Mouse (Mus musculus): ENCODE data around the gene Slc25a20.
"Not testable (repeated sequence)": the region's sequence is repeated elsewhere in the genome, so short reads cannot be mapped to it uniquely, and the experiment has no call there.

The Slc25a20 gene

DNA sequence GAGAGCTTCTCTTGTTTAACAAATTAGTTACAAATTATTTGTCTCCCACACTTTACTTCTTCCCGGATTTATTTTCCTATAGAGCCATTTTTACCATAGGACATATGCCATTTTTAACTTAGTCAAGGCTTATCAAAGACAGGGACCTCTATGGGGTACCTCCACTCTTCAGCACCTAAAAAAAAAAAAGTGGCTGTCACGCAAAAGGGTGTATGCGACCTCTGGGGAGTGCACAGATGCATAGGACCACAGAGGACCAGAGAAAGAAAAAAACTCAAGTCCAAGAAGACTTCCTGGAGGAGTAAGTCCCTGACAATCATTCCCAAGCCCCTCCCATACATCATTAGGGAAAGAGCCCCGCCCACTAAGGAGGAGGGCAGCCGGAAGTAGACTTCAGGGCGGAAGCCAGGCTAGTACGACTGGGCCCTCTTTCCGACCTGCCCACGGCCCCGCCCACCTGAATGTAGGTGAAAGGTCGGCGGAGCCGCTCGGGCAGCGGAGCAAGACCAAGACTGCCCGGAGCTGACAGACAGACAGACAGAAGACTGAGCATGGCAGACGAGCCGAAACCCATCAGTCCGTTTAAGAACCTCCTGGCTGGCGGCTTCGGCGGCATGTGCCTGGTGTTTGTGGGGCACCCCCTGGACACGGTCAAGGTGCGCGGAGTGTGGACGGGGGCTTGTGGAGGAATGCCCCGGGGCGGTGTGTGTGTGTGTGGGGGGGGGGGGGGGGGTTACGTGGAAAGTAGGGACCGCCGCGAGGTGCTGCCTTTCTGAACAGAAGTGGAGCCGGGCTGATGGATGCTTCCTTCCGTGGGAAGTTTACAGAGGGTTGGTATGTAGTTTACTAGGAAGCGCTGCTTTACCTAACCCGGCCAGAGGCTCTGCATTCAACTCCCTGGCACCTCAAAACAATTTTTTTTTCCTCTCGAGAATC lies at the start of gene Slc25a20:
Gene Slc25a20 (plus strand): TSS at position 412 of the 936 bp plus-strand sequence.
- DNase-seq (ENCODE audit: low spot score): peak; percentile 34

DNA sequence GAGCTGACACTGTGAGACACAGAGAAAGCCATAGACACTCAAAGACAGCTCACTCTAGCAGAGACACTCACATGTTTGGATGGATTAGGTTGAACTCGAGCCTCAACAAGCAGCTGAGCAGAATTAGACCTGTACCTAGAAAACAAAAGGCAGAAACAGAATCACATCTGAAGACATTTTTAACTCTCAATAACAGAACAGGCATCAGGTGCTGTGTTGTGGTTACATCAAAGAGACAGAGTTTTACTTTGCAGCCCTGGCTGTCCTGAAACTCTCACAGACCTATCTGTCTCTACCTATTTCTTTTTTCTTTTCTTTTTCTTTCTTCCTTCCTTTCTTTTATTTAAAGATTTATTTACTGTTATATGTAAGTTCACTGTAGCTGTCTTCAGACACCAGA lies 44.6 kb upstream of the Slc25a20 start:
- no peak for DNase-seq (ENCODE audit: low spot score)

DNA sequence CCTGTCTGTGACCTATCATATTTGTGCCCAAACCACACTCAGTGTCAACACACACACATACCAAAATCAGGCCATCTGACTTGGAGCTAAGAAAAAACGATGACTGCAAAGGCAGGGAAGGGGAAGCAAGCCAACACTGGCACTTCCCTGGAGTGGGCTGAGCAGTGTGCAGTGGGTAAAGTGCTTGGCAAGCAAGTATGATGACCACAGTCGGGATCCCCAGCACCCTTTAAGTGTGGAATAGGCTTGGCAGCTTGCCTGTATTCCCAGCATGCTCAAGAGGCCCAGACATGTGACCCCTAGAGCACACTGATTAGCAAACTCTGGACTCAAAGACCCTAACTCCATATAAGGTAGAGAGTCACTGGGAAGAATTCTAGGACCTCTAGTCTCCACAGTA lies 35.4 kb upstream of the Slc25a20 start:
- no peak for DNase-seq (ENCODE audit: low spot score)

DNA sequence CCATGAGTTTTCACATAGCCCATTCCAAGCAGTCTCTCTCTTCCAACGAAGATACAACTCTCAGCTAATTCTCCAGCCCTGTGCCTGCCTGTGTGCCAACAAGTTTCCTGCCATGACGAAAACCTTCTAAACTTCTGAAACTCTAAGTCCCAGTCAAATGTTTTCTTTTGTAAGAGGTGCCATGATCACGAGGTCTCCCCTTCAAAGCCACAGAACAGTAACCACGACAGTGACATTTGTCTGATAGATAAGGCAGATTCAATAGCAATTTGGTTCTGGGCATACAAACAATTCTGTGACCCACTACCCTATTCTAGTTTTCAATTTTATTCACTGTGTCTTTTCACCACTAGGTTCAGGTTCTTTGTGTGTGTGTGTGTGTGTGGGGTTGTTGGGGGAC lies 33.7 kb upstream of the Slc25a20 start:
- DNase-seq (ENCODE audit: low spot score): no peak

DNA sequence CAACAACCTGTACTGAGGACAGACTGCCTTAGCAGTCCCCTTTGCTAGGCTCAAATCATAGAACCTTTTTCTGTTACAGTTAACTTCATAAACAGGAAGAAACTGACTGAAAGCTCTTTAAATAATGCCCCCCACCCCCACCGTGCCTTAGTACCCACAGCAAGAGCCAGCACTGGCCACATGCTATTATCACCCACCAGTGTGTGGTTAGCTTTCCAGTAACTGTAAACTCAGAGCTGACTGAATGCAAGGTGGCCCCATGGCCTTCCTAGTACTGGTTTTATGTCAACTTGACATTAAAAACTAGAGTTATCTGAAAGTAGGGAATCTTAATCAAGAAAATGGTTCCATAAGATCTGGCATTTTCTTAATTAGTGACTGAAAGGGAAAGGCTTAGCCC lies 31.2 kb upstream of the Slc25a20 start:
- no peak for DNase-seq (ENCODE audit: low spot score)

DNA sequence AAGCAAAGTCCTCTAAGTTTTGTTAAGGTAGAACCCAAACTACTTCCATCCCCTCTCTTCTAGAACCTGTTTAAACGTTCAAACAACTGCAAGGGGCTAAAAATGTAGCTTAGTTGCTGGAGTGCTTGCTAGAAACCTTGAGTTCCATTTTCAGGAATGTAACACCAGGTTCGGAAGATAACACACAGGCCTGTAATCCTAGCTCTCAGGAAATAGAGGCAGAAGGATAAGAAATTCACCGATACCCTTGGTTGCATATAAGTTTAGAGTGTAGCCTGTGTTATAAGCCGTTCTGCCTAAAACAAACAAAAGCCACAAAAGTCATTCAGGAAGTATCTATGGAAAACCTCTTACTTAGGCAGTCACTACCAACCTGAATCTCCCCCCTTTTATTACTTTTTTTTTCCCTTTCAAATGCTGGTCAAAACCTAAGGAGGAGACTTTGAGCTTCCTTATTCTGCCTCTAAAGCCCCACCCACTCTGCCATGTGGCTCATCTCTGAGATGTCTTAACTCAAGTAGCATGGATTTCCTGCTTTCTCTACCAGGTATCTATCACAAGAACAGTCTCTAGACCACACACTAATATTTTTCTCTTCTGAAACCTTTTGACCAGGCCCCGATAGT lies 30.1 kb upstream of the Slc25a20 start:
- no peak for DNase-seq (ENCODE audit: low spot score)

DNA sequence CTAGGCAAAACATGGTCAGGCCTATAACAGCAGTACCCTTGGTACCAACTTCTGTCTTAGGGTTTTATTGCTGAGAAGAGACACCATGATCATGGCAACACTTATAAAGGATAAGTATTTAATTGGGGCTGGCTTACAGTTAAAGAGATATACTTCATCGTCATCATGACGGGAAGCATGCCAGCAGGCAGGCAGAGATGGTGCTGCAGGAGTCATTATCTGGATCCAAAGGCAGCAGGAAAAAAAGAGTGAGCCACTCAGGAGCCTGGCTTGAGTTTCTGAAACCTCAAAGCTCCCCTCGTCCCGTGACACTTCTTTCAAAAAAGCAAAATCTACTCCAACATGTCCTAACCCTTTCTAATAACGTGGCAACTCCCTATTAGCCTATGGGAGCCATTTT lies 29.5 kb upstream of the Slc25a20 start:
- no peak for DNase-seq (ENCODE audit: low spot score)

DNA sequence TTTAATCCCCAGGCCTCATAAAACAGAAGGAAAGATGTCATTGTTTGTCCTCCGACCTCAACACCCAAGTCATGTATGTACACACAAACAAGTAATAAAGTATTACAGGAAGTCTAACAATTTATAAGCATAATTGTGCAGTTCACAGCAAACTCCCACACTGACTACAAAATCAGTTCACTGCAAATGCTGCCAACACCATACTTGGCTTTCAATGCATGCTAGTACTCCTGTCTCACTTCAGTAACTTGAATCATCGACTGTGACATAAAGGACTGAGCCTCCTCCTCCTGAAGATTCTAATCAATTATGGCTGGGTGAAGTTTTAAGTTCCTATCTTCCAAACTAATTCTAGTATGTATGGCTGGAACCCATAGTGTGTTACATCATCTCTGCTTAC lies 28.0 kb upstream of the Slc25a20 start:
- DNase-seq (ENCODE audit: low spot score): no peak

DNA sequence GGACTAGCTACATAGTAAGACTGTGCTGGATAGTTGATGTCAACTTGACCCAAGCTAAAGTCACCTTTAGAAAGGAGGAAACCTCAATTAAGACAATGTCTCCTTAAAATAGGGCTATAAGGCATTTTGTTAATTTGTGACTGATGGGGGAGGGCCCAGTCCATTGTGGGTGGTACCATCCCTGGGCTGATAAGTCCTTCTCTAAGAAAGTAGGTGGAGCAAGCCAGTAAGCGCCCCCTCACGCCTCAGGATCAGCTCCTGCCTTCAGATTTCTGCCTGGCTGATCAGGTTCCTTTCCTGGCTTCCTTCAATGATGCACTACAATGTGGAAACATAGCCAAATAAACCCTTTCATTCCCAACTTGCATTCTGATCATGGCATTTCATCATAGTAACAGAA lies 26.5 kb upstream of the Slc25a20 start:
- DNase-seq (ENCODE audit: low spot score): no peak

DNA sequence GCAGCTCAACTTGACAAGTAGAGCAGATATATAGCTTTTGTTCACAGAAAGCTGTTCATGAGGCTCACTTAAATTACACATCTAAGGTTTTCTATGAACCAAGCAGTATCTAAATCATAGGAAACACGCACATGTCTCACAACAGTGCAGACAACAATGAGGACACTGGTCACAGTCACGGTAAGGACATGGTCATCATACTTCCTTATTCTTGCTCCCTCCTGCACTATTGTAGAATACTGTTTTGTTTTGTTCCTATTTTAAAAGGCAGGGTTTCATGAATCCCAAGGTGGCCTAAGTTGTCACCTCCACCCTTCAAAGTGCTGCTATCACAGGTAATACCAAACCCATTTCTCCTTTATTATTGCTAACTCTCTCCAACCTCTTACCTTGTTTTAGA lies 22.1 kb upstream of the Slc25a20 start:
- no peak for DNase-seq (ENCODE audit: low spot score)

DNA sequence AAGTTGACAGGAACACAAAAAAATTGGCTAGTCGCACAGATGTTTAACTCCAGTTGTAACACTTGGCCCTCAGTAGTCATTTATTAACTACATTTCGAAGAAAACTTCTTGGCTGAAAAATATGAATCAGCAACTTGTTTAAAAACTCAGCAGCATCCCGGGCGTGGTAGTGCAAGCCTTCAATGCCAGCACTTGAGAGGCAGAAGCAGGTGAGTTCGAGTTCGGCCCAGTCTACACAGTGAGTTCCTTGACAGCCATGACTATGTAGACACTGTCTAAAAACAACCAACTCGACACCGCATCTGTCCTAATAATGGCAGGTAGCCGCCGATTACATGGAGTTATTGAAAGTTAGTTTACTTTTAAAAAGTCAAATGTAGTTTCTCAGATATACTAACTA lies 13.7 kb upstream of the Slc25a20 start:
- no peak for DNase-seq (ENCODE audit: low spot score)

DNA sequence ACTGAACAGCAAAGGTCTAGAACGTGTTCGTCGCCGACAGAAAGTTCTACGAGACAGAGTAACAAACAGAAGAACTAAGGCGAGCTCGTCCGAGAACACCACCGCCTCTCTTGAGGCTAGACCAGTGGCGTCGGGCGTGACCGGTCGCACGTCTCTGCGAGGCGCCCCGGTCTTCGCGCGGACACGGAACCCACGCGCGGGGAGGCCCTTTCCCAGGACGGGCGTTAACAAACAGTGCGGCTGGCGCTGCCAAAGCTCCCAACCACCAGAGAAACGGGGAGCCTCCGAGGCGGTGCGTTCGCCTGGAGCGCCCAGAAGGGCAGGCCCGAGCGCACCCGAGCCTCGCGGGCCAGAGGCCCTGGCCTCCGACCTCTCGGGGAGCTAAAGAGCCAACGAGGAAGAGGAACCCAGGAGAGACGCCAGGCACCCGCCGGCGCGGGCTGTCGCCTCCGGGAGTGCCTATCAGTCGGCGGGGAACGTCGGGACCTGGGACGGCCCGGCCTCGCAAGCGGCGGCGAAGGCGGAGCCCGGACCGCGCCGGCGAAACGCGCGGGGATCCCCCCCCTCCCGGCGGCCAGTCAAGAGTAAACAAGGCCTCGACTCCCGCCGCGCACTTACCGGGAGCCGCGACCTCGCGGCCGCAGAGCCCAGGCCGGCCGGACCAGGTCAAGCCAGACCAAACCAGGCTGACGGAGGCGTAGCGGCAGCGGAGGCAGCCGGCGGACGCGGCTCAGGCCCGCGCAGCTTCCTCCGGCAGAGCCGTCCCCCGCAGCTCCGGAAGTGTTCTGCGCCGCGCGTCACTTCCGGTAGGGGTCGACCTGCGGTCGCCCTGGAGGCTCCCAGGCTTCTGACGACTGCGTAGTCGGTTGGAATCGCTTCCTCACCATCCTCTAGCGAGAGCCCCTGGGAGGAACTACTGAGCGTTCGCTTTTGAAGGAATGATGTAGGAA lies 13.0 kb upstream of the Slc25a20 start, which contains the start of gene Arih2:
Gene Arih2 (minus strand): TSS at position 776 of the 950 bp plus-strand sequence.
- peak; percentile 68 for DNase-seq (ENCODE audit: low spot score)

DNA sequence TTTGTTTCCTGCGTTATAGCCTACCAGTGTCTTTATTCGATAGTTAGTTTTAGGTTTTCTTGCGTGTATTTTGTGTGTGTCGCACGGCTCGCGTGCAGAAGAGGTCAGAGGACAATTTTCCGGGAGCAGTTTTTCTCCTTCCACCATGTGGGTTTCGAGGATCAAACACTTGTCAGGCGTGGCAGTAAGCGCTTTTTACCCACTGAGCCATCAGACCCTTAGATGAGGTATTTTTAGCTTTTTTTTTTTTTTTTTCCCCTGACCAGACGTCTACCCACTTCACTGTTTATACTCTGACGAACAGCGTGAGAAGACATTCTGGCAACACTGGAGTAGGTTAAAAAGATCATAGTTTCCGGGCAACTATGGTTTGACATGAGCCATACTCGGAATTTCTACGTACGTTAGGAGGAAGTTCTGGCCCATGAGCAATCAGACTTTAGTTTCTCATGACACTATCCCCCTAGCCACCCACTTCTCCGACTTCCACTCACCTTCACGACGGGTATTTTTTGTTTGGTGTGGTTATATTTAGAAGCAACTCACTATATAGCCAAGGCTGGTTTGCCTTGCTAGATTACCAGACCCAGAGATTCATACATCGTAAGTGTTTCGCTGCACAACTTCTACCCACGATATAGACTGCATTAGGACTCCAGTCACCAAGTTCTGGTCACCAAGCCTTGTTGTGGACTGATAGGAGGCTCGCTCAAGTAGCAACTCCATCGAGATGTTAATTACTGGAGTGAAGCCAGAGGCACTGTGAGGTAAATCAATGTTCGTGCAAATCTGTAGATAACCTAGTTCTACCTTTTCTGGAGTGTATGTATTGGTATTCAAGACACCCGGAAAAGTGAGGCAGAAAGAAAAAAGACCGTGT lies 12.1 kb upstream of the Slc25a20 start:
- no peak for DNase-seq (ENCODE audit: low spot score)

DNA sequence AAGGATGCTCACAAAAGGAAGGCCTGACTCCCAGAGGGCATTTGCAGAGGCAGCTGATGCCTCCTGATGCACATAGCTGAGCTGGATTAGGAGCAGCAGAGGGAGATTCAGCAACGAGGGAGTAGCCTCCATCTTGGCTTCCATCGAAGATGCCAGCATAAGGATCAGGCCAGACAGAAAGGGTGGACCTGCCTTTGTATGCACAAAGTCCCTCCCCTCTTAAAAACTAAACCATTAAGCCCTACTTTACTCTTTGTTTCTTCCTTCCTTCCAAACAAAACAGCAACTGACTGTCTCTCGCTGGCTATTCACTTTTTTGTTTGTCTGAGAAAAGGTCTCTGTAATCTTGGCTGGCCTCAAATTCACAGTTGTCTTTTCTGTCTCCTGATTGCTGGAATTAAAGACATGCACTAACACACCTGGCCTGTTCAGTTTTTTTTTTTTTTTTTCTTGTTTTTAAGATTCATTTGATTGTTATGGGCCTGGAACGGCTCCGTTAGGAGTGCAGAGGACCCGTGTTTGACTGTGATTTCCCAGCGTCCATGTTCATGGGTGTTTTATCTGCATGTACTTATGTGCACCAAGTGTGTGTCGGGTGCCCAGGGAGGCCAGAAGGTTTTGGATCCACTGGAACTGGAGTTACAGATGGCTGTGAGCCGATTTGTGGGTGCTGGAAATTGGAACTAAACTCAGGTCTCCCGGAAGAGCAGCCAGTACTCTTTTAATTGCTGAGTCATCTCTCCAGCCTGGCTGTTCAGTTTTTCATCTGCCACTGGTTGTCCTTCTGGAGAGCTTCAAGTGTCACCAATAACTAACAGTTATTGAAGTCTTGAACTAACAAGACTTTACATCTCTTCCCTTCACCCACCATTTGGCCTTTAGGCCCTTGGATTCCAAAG lies 7.1 kb upstream of the Slc25a20 start:
- DNase-seq (ENCODE audit: low spot score): no peak

DNA sequence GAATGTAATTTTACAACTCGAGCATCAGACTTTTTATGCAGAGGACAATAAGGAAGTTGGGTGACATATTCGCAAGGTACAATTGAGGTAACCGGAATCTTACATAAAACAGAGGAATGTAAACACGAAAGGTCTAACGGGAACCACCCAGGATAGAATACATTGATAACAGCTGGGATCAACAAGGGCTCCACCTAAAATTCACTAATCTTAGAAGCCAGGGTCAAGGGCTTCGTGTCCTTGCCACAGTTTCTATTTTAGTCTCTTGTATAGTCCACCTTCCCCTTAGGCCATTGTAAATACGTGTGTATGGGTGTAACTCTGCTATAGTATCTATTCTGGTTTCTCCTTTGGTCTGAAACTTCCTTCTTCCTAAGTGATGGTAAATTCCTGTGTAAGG lies 6.0 kb upstream of the Slc25a20 start:
- DNase-seq (ENCODE audit: low spot score): not testable (repeated sequence)

DNA sequence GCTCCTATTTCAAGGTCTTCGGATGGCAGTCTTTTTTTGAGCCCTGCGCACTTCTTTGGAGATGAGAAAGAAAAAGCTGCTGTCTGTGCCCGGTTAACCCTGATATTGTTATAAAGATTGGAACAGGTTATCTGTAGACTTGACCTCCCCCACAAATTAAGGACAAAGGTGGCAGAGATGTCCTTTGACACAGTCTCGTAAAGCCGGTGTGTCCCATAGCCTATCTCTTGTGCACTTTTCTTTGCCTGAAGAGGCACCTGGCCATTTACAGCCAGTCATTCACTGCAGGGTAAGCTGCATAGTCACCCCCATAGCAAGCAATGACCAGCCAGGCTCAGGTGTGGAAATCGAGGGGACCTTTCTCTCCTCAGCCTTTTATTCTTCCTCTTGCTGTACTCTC lies 772 bp downstream of the Slc25a20 start:
- no peak for DNase-seq (ENCODE audit: low spot score)

DNA sequence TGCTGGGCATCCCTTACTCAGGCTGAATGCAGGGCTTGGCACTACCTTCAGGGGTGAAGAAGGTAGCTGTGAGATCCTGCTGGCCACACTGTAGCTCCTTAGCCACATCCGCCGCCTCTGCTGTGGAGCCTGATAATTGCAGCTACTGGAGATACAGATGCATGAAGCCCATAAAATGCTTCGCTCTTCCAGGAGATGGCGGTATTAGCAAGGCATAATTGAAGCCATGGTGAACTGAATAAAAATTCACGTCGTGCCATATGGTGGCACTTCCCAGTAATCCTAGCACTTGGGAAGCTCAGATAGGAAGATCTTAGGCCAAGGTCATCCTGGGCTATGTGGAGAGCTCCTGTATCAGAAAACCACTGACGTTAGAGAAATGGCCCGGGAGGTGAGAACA lies 8.0 kb downstream of the Slc25a20 start:
- no peak for DNase-seq (ENCODE audit: low spot score)

DNA sequence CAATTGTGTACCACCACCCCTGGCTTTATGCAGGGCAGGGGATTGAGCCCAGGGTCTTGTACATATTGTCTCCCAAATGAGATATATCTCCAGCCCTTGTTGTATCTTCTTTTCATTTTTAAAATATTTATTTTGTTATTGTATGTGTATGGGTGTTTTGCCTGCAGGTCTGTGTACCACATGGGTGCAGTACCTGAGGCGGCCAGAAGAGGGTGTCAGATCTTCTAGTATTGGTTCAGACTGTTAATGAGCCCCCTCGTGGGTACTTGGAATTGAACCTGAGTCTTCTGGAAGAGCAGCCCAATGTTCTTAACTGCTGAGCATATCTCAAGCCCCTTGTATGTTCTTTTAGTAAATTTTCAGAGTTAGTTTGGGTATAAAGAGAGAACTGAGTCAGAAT lies 11.3 kb downstream of the Slc25a20 start:
- DNase-seq (ENCODE audit: low spot score): no peak

DNA sequence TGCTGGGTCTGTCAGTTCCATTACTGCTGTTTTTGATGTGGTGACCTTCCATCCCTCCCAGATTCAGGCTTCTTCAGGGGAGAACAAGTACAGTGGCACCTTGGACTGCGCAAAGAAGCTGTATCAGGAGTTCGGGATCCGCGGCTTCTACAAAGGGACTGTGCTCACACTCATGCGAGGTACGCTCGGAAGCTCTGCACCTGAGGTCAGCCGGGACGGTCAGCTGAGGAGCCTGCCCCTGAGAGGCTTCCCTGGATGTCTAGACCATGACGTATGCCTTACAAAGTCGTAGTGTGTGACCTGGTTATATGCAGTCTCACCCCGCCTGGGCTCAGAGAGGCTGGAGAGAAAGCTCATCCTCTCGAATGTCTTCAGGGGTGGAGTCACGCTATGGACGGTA lies 18.1 kb downstream of the Slc25a20 start:
- no peak for DNase-seq (ENCODE audit: low spot score)

DNA sequence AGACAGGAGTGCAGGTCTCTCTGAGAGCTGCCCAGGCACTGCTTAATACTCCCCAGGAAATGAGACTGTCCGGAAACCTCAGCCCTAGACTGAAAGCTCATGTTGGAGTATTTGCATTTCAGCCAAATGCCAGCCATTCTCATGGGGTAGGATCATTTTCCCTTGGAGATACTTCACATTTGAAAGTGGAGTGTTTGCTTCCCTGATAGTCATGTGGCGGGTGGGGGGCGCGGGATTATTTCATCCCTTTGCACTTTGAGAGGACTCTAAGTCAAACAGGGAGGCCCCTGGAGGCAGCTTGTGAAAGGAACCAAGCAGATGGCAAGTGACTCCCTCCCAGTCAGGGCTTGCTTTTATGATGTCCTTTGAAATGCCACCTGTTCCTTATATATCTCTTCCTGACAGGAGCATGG lies 24.6 kb downstream of the Slc25a20 start:
- no peak for DNase-seq (ENCODE audit: low spot score)
